Mouse (Mus musculus): Measurements from ENCODE around the gene Slc4a11.

GRCm38 (mm10) chr2:130704040-130705001 is 7.0 kb upstream of the Slc4a11 start:
- TF ChIP-seq CTCF (IDR thresholded peaks at IDR 0.05; ENCODE audit: borderline replicate concordance, control insufficient read depth, extremely low read depth, insufficient read depth, low read length, poor library complexity) (no peak), POLR2A (IDR thresholded peaks at IDR 0.05; ENCODE audit: control insufficient read depth, extremely low read depth, insufficient read depth, low read length, poor library complexity) (no peak)

Measured in thymus, adult 2 months (tissue).